Mouse (Mus musculus): ENCODE measurements around the gene Itpk1.

GRCm38 (mm10) chr12:102742056-102742455 lies 37.3 kb upstream of the Itpk1 start:
- TF ChIP-seq POLR2A (IDR thresholded peaks at IDR 0.05; ENCODE audit: low read depth, low read length) (no peak), CTCF (IDR thresholded peaks at IDR 0.05; ENCODE audit: extremely low read depth, insufficient read length, insufficient replicate concordance, low read depth, low read length) (no peak)

Measured in small intestine, adult 2 months (tissue).